Mouse (Mus musculus) mesoderm, embryonic 11.5 days (tissue): ENCODE results near the gene Olfr477.
"Not testable (repeated sequence)": the region's sequence is repeated elsewhere in the genome, so short reads cannot be mapped to it uniquely, and the experiment has no call there.

ENCODE experiments used
- DNase-seq: peaks from one replicate; pipeline ENCODE4 v3.0.0-alpha.2; 2012; ENCODE audit warnings: low read depth, low spot score

Olfr477 gene

GRCm38 (mm10) chr7:107986393-107986792 is at the start of gene Olfr477:
Olfr477 (plus strand) TSS chr7:107986693.
- no peak for DNase-seq

- not testable (repeated sequence) for DNase-seq
Measured at GRCm38 (mm10) chr7:107952539-107952938, 34.0 kb upstream of the Olfr477 start.

- DNase-seq: no peak
Measured at GRCm38 (mm10) chr7:107954343-107954742, 32.1 kb upstream of the Olfr477 start, which contains the start of gene Olfr474. Olfr474 (plus strand) TSS chr7:107954643.

- DNase-seq: no peak
Measured at GRCm38 (mm10) chr7:107964503-107964902, 22.0 kb upstream of the Olfr477 start, which contains the start of gene Olfr476. Olfr476 (plus strand) TSS chr7:107964803.

GRCm38 (mm10) chr7:108014256-108014655 is 27.8 kb downstream of the Olfr477 start:
- DNase-seq: not testable (repeated sequence)

- no peak for DNase-seq
Measured at GRCm38 (mm10) chr7:108033889-108034288, 47.4 kb downstream of the Olfr477 start, which contains the start of gene Olfr478. Olfr478 (minus strand) TSS chr7:108033989.
